Mouse (Mus musculus): ENCODE results near the gene Hlcs.

GRCm38 (mm10) chr16:94362174-94362873 lies 49.0 kb upstream of the Hlcs start:
- TF ChIP-seq CTCF (IDR thresholded peaks at IDR 0.05; ENCODE audit: low read depth, low read length) (no peak), EP300 (IDR thresholded peaks at IDR 0.05; ENCODE audit: insufficient read depth, low read depth, low read length) (no peak), POLR2A (IDR thresholded peaks at IDR 0.05; ENCODE audit: insufficient read depth, low read length) (no peak)

All from ES-Bruce4 (cell line).